Mouse (Mus musculus) small intestine, adult 10 weeks (tissue): ENCODE measurements around the gene Car12. TPM values are rescaled to one million over a fixed set of nuclear protein-coding genes. Genes with fewer than 3 reads are reported as not detected.

ENCODE experiments used
- polyA plus RNA-seq: library from polyadenylated mRNA; stranded (reverse); fragments of 350-450 nt; fragmentation: Illumina TruSeq; extraction: RNeasy Lipid Tissue Mini Kit (QIAGEN cat#74804); gene quantifications from one replicate; pipeline ENCODE4 v1.2.3, GENCODE M21; 2014; ENCODE audit warnings: low replicate concordance

The Car12 gene
- polyA plus RNA-seq: 7.1 TPM

DNA sequence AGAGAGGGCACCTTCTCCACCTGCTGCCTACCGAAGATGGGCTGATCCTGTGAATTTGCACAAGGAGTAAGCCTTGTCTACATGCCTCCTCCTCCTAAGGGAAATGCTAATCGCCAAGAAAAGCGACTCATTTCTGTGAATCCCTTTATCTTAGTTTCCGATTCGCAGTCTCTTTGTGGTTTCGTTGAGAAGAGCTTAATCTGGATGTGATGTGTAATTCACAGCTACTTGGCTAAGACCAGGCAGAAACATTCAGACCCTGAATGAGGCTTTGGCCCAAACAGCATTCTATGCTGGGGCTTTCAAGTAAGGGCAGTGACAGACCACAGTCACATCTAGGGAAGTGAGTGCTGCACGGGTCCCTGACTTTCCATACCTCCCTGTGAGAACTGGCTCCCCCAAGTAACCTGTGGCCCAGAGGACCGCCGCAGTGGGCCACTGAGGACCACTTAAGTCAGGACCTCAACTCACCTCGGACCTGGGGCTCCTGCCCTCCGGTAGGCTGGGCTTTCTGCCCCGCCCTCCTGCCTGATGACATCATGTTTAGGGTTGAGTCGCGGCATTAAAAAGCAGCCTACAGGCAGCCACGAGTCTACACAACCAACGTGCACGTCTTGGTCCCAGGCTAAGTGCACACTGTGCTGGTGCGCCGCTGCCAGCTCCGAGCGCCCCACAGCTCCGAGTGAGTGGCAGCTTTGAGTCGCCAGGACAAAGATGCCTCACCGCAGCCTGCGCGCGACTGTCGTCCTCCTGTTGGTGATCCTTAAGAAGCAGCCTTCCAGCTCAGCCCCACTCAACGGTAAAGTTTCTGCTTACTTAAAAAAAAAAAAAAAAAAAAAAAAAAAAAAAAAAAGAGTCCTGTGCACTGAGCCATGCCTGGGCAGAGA is at the start of gene Car12:
Gene Car12 (plus strand): TSS at position 552 of the 887 bp plus-strand sequence.

DNA sequence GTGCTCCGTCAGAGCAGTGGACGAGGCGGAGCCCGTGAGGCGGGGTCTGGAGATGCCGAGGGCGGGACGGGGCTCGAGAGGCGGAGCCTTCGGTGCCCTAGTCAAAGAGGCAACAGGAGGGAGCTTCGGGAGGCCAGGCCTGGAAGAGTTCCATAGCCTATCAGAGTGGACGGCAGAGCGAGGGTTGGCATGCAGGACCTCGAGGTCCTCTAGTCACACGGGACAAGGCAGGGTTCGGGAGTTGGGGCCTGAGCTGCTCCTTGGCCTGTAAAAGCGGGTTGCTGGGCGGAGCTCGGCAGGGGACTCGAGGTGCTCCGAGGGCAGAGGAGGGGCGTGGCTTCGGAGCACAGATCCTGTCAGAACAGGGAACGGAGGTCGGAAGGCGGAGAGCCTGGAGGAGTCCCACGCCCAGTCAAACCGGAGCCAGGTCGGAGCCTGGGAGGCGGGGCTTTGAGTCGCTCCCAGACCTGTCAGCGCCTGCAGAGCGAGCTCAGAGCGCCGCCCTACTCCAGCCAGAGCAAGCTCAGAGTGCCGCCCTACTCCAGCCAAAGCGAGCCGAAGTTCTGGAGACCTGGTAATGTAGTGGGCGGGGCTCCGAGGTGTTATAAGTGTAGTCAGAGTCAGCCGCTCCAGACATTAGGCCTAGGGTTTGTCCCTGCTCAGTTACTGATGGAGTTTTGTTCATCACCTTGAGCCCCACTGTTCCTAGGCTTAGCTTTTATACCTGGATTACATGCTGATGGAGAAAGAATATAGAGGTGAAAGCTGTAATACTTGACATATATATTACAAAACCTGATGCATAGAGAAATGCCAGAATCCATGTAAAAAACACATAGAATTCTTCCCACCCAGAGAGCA is 82.2 kb downstream of the Car12 start, which contains the start of gene Aph1b:
Gene Aph1b (minus strand): TSS at position 27 of the 861 bp plus-strand sequence.

DNA sequence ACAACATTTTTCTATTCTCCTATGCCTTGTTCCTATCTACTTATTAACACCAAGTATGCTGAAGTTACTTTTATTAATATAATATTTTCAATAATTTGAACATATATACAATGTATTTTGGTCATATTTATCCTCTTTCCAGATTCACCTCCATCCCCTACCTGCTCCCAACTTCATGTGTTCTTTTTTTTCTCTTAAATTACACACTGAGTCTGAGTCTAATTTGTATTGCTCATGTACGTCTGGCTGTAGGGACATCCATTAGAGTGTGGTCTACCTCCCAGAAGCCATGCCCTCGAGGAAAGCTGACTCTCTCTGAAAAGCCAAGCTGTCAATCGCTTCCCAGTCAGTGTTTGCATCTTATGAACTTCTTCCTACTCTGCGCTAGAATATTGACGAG is 83.3 kb downstream of the Car12 start, which contains the start of gene Gm10647:
Gene Gm10647 (plus strand): TSS at position 301 of the 400 bp plus-strand sequence.

Other genes with a start within 250 kb of the Car12 start
- 1.5 TPM for gene Fbxl22, start 199.1 kb upstream of the Car12 start, polyA plus RNA-seq
- gene Usp3, start 120.5 kb upstream of the Car12 start, polyA plus RNA-seq: 121 TPM
- 5.1 TPM for gene Aph1b, start 81.8 kb downstream of the Car12 start, polyA plus RNA-seq
- gene Gm10647, start 83.4 kb downstream of the Car12 start, polyA plus RNA-seq: 0.19 TPM
- gene Aph1c, start 121.0 kb downstream of the Car12 start, polyA plus RNA-seq: 0.82 TPM
- 32.1 TPM for gene Rab8b, start 206.0 kb downstream of the Car12 start, polyA plus RNA-seq
- 552 TPM for gene Rps27l, start 232.4 kb downstream of the Car12 start, polyA plus RNA-seq